Mouse (Mus musculus): Measurements from ENCODE around the gene Nat14.

DNA sequence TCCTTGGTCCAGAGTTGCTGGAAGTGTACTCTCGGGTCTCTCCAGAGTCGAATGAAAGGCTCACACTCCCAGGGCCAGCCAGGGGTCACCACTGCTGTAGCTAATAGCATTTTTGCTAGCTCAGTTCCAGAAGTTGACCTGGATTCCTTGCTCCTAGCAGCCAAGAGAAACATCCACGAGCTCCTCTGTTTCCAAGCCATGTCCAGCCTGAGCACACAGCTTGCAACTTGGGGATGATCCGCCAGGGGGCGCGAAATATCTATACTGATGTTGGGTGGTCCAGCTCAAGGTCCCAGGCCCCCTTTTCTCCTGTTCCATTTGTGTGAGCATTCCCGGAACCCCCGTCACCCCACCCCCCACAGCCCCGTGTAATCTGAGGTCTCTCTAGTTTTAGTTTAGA, 10.3 kb upstream of the Nat14 start:
- TF ChIP-seq POLR2A (IDR thresholded peaks at IDR 0.05; ENCODE audit: insufficient read depth, low read depth, low read length), result no peak
- TF ChIP-seq CTCF (IDR thresholded peaks at IDR 0.05), result peak; percentile 80

Data from heart, adult 2 months (tissue).